Mouse (Mus musculus): ENCODE measurements around the gene Olfr875. TPM values are rescaled to one million over a fixed set of nuclear protein-coding genes. Genes with fewer than 3 reads are reported as not detected.

The Olfr875 gene
- total RNA-seq, 2 experiments from 2014 or later, result not detected

Other genes with a start within 250 kb of the Olfr875 start
- gene Esam, start 243.8 kb upstream of the Olfr875 start, total RNA-seq (2021), result 10 to 100 TPM; 20.8 to 23.3 TPM
- gene Vsig2, start 232.6 kb upstream of the Olfr875 start, total RNA-seq (2021), result 1 to 10 TPM; 1.8 to 3.6 TPM
- gene Nrgn, start 219.0 kb upstream of the Olfr875 start, total RNA-seq (2021), result under 1 TPM; 0.35 to 0.66 TPM
- 1 to 10 TPM; 3.5 TPM for gene Siae, start 216.2 kb upstream of the Olfr875 start, total RNA-seq (2021)
- 1 to 10 TPM; 2.6 to 3.2 TPM for gene Spa17, start 158.1 kb upstream of the Olfr875 start, total RNA-seq (2021)
- gene Tbrg1, start 114.5 kb upstream of the Olfr875 start, total RNA-seq (2021), result 10 to 100 TPM; 27.7 to 32.7 TPM
- not detected for gene Panx3, start 102.6 kb upstream of the Olfr875 start, total RNA-seq (2021)
- gene Olfr160, start 55.6 kb upstream of the Olfr875 start, total RNA-seq (2021), result not detected
- gene Olfr874, start 26.8 kb upstream of the Olfr875 start, total RNA-seq (2021), result not detected
- not detected for gene Olfr876, start 31.2 kb downstream of the Olfr875 start, total RNA-seq (2021)
- not detected for gene Olfr877, start 82.4 kb downstream of the Olfr875 start, total RNA-seq (2021)
- gene Olfr145, start 124.9 kb downstream of the Olfr875 start, total RNA-seq (2021), result not detected
- not detected for gene Olfr878, start 146.0 kb downstream of the Olfr875 start, total RNA-seq (2021)
- gene Olfr881, start 220.0 kb downstream of the Olfr875 start, total RNA-seq (2021), result not detected